Mouse (Mus musculus): ENCODE measurements around the gene Rap2a. TPM values are rescaled to one million over a fixed set of nuclear protein-coding genes. Genes with fewer than 3 reads are reported as not detected.

Gene Rap2a
- total and polyA plus RNA-seq, 2 experiments from 2014 or later: 27.3 to 53.7 TPM

DNA sequence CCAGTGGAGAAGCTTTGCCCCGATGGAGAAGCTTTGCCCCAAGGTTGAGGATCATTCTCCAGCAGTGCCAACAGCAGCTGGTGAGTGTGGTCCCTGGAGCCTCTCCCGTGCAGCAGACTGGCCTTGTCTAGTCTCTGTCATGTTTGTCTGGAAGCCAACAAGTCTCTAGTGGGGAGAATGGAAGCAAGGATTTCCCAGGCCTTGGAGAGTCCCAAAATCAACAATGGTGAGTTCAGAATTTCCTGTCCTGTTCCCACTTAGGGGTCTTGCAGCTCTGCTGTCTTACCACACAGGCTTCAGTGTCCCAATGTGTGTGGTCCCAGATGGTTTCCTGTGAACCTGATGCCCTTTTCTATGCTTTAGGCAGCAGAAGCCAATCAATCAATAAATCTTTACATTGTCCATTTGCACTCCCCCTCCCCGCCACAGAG lies 56.6 kb downstream of the Rap2a start:
- H3K4me3 ChIP-seq (ENCODE audit: low read length): no peak overlapping the region
- no peak overlapping the region for H3K4me2 ChIP-seq (ENCODE audit: low read depth, low read length)
- no peak for ATAC-seq
- no peak for DNase-seq (ENCODE audit: low spot score)
- H3K4me1 ChIP-seq (ENCODE audit: insufficient read depth, low read length): no peaks in the 10 kb centered on the region
- WGBS: 28% methylated on average over 3 of the region's 3 CpGs
- H3K27me3 ChIP-seq (ENCODE audit: insufficient read depth, low read length): no peaks in the 10 kb centered on the region
- H3K36me3 ChIP-seq (ENCODE audit: insufficient read depth, low read length): no peaks in the 10 kb centered on the region
- TF ChIP-seq CTCF (IDR thresholded peaks at IDR 0.05; ENCODE audit: low read depth): no peak
- H3K9ac ChIP-seq (replicated peaks; ENCODE audit: low read length): no peak overlapping the region
- H3K9me3 ChIP-seq (ENCODE audit: low read length): no peaks in the 10 kb centered on the region
- H3K27ac ChIP-seq: no peak overlapping the region

DNA sequence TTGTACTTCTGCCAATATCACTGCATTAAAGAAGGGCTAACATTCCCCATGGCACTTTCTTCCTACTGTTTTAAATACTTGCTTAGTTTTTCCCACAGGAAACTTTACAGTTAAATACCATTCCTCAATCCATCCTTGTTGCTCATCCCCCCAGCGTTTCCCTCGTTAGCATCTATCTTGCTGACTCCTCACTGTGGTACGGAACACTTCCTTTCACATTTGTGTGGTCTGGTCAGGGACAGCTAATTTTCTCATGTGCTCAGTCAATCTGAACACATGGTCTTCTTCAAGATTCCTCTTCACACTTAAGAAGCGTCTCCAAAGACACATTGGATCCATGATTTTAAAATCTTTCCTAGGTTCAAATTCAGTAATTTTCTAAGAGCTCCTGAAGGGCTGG lies 57.2 kb downstream of the Rap2a start:
- H3K36me3 ChIP-seq (ENCODE audit: insufficient read depth, low read length): no peaks in the 10 kb centered on the region

DNA sequence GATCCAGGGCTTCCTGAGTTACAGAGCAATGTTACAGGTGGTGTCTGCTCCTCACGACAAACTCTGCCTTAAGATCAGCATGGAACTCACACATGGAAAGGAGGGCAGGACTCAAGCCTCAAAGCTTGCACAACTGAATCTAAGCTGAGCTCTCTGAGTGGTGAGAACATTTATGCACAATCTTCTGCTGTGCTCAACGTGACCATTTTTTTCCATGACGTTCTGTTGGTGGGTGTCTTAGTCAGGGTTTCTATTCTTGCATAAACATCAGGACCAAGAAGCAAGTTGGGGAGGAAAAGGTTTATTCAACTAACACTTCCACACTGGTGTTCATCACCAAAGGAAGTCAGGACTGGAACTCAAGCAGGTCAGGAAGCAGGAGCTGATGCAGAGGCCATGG lies 57.7 kb downstream of the Rap2a start:
- Histone ChIP-seq H3K27ac (no peak overlapping the region), H3K9me3 (ENCODE audit: low read length) (no peaks in the 10 kb centered on the region), H3K4me2 (ENCODE audit: low read depth, low read length) (no peak overlapping the region), H3K27me3 (ENCODE audit: insufficient read depth, low read length) (no peaks in the 10 kb centered on the region), H3K9ac (replicated peaks; ENCODE audit: low read length) (no peak overlapping the region), H3K36me3 (ENCODE audit: insufficient read depth, low read length) (no peaks in the 10 kb centered on the region), H3K4me3 (ENCODE audit: low read length) (no peak overlapping the region), H3K4me1 (ENCODE audit: insufficient read depth, low read length) (no peaks in the 10 kb centered on the region)
- DNase-seq (ENCODE audit: low spot score): no peak
- TF ChIP-seq CTCF (IDR thresholded peaks at IDR 0.05; ENCODE audit: low read depth): no peak
- ATAC-seq: no peak
- 84% methylated on average over 3 of the region's 3 CpGs for WGBS

More for the DNA sequence above, 57.2 kb downstream of the Rap2a start:
- WGBS: 57% methylated on average over 4 of the region's 4 CpGs
- no peak overlapping the region for H3K27ac ChIP-seq
- H3K27me3 ChIP-seq (ENCODE audit: insufficient read depth, low read length): no peaks in the 10 kb centered on the region
- H3K4me1 ChIP-seq (ENCODE audit: insufficient read depth, low read length): no peaks in the 10 kb centered on the region
- no peak overlapping the region for H3K4me2 ChIP-seq (ENCODE audit: low read depth, low read length)
- H3K9ac ChIP-seq (replicated peaks; ENCODE audit: low read length): no peak overlapping the region
- ATAC-seq: no peak
- no peaks in the 10 kb centered on the region for H3K9me3 ChIP-seq (ENCODE audit: low read length)
- no peak for DNase-seq (ENCODE audit: low spot score)
- H3K4me3 ChIP-seq (ENCODE audit: low read length): no peak overlapping the region
- TF ChIP-seq CTCF (IDR thresholded peaks at IDR 0.05; ENCODE audit: low read depth): no peak

DNA sequence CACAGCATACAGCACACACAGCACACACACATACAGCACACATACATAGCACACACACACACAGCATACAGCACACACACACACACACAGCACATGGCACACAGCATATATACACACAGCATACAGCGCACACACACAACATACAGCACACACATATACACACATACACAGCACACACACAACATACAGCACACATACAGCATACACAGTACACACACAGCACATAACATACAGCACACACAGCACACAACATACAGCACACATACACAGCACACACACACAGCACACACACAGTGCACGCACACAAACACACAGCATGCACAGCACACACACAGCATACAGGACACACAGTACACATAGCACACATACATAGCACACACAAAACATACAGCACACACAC lies 60.9 kb downstream of the Rap2a start:
- DNase-seq (ENCODE audit: low spot score) (no peak), ATAC-seq (no peak)
- Histone ChIP-seq H3K9ac (replicated peaks; ENCODE audit: low read length) (no peak overlapping the region), H3K4me3 (ENCODE audit: low read length) (no peak overlapping the region), H3K4me2 (ENCODE audit: low read depth, low read length) (no peak overlapping the region), H3K4me1 (ENCODE audit: insufficient read depth, low read length) (no peaks in the 10 kb centered on the region), H3K9me3 (ENCODE audit: low read length) (no peaks in the 10 kb centered on the region), H3K36me3 (ENCODE audit: insufficient read depth, low read length) (no peaks in the 10 kb centered on the region), H3K27me3 (ENCODE audit: insufficient read depth, low read length) (no peaks in the 10 kb centered on the region), H3K27ac (no peak overlapping the region)
- TF ChIP-seq CTCF (IDR thresholded peaks at IDR 0.05; ENCODE audit: low read depth): no peak
- 83% methylated on average over 2 of the region's 2 CpGs for WGBS

DNA sequence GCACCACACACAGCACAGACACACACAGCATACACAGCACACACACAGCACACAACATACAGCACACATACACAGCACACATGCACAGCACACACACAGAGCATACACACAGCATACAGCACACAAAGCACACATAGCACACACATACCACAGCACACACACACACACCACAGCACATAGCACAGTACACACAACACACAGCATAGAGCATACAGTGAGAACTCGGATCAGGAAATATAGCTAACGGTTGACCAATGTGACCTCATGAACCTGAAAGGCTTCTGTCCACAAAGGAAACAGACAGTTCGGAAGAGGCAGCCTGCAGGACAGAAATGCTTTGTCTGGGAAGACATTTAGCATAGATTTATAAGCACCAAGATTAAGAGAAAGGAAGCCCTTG lies 61.4 kb downstream of the Rap2a start:
- no peak overlapping the region for H3K27ac ChIP-seq
- 71% methylated on average over 3 of the region's 3 CpGs for WGBS
- no peak overlapping the region for H3K9ac ChIP-seq (replicated peaks; ENCODE audit: low read length)
- no peak overlapping the region for H3K4me3 ChIP-seq (ENCODE audit: low read length)
- no peaks in the 10 kb centered on the region for H3K36me3 ChIP-seq (ENCODE audit: insufficient read depth, low read length)
- H3K4me2 ChIP-seq (ENCODE audit: low read depth, low read length): no peak overlapping the region
- no peaks in the 10 kb centered on the region for H3K4me1 ChIP-seq (ENCODE audit: insufficient read depth, low read length)
- ATAC-seq: no peak
- no peak for DNase-seq (ENCODE audit: low spot score)
- H3K9me3 ChIP-seq (ENCODE audit: low read length): no peaks in the 10 kb centered on the region
- no peak for TF ChIP-seq CTCF (IDR thresholded peaks at IDR 0.05; ENCODE audit: low read depth)
- H3K27me3 ChIP-seq (ENCODE audit: insufficient read depth, low read length): no peaks in the 10 kb centered on the region

DNA sequence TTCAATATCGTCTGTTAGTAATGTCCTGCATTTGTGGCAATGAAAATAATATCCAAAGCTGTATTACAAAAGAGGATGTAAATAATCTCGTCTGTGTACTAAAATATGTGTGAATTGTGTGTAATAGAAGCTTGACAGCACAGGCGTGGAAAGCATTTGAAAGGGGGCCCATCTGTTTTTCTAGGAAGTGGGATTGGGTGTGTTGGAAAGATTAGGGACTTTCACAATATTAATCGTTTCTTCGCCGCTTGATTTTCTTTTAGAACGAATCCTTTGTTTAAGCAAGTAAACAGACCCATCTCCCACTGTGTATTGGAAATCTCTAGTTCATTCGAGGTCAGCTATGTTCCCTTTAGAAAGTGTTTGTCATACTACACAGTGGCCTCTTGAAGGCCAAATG lies 64.2 kb downstream of the Rap2a start:
- no peaks in the 10 kb centered on the region for H3K9me3 ChIP-seq (ENCODE audit: low read length)
- DNase-seq (ENCODE audit: low spot score): no peak
- H3K4me2 ChIP-seq (ENCODE audit: low read depth, low read length): no peak overlapping the region
- no peak overlapping the region for H3K9ac ChIP-seq (replicated peaks; ENCODE audit: low read length)
- no peak for ATAC-seq
- H3K4me1 ChIP-seq (ENCODE audit: insufficient read depth, low read length): no peaks in the 10 kb centered on the region
- no peak for TF ChIP-seq CTCF (IDR thresholded peaks at IDR 0.05; ENCODE audit: low read depth)
- H3K27ac ChIP-seq: no peak overlapping the region
- 48% methylated on average over 8 of the region's 8 CpGs for WGBS
- H3K27me3 ChIP-seq (ENCODE audit: insufficient read depth, low read length): no peaks in the 10 kb centered on the region
- no peaks in the 10 kb centered on the region for H3K36me3 ChIP-seq (ENCODE audit: insufficient read depth, low read length)
- H3K4me3 ChIP-seq (ENCODE audit: low read length): no peak overlapping the region

DNA sequence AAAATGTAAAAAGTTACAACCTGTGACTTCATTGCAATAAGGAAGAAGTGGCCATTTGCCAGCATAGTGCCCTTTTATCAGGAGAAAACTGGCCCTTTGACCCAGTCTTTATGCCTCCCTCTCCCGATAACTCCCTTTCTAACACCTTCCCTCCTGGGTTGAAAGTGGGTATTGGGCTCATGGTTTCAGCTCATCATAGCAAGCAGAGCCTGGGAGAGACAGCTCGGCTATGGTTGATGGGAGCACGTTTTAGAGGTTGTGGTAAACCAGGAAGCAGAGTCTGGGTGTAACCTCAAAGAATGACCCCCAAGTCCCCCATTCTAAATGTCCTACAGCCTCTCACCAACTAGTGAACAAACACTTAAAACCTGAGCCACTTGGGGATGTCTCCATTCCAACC lies 64.7 kb downstream of the Rap2a start:
- Histone ChIP-seq H3K4me1 (ENCODE audit: insufficient read depth, low read length) (no peaks in the 10 kb centered on the region), H3K36me3 (ENCODE audit: insufficient read depth, low read length) (no peaks in the 10 kb centered on the region), H3K9ac (replicated peaks; ENCODE audit: low read length) (no peak overlapping the region), H3K4me3 (ENCODE audit: low read length) (no peak overlapping the region), H3K27ac (no peak overlapping the region), H3K9me3 (ENCODE audit: low read length) (no peaks in the 10 kb centered on the region), H3K4me2 (ENCODE audit: low read depth, low read length) (no peak overlapping the region), H3K27me3 (ENCODE audit: insufficient read depth, low read length) (no peaks in the 10 kb centered on the region)
- no peak for TF ChIP-seq CTCF (IDR thresholded peaks at IDR 0.05; ENCODE audit: low read depth)
- ATAC-seq: no peak
- no peak for DNase-seq (ENCODE audit: low spot score)
- WGBS: 87% methylated on average over 3 of the region's 3 CpGs
